Mouse (Mus musculus): ENCODE data around the gene Lsamp.

GRCm38 (mm10) chr16:41124361-41124760, 1140.2 kb downstream of the Lsamp start:
- no peak for TF ChIP-seq GATA1 (IDR thresholded peaks at IDR 0.05; ENCODE audit: low read length)
- TF ChIP-seq TAL1 (IDR thresholded peaks at IDR 0.05; ENCODE audit: low read length): no peak
